Mouse (Mus musculus) thymus, postnatal 14 days (tissue): ENCODE measurements around the gene Serpina6.
"Not testable (repeated sequence)": the region's sequence is repeated elsewhere in the genome, so short reads cannot be mapped to it uniquely, and the experiment has no call there.

Experiments
- DNase-seq: peaks from one replicate; pipeline ENCODE4 v3.0.0; 2021

Serpina6 gene

DNA sequence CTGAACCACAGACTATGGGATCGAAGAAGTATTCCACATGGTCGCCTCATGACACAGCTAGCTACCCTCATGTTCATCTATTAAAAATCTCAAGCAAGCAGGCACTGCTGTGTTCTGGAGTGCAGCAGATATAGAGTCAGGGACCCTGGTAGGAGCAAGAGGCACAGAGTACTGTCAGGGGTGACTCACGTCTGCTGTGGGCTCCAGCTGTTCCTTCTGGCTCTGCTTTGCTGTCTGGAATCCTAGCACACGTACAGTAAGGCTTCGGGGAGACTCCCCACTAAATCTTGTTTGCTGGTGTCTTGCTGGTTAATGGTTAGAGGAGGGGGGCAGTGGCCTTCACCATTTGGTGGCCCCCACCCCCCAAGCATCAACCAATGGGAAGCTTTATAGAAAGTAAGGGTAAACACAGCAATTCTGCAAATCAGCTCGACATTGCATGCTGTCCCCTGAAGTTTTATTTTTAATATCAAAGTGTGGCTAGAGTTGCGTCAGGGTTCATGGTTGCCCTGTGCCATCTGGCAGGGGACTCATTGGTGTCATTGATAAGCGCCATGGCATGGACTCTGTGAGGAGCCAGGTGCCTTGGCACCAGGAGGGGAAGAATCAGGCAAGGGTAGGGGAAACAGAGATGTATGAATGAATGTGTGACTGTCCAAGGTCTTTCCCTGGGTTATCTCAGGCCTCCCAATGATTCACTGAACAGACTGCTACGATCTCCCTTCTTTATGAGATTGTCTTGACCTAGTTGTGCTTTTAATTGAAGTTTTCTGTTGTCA lies at the start of gene Serpina6:
Gene Serpina6 (minus strand): TSS at position 365 of the 779 bp plus-strand sequence.
- no peak for DNase-seq

DNA sequence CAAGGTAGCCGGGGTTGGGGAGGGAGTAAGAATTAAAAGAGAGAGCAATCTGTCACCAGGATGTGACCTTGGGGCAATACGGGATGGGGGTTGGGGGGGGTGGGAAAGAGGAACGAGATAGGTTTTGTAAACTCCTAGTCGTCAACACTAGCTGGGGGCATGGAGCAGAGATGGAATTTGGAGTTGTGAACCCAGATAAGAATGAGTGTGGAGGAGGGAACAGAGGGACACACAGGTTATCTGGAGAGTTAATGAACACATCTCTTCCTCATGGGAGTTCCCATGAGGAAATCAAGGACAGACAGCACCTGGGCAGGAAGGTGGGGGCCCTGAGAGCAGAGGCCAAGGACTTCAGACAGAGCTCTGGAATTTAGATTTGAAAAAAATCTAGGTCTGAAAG lies 49.1 kb upstream of the Serpina6 start:
- no peak for DNase-seq

DNA sequence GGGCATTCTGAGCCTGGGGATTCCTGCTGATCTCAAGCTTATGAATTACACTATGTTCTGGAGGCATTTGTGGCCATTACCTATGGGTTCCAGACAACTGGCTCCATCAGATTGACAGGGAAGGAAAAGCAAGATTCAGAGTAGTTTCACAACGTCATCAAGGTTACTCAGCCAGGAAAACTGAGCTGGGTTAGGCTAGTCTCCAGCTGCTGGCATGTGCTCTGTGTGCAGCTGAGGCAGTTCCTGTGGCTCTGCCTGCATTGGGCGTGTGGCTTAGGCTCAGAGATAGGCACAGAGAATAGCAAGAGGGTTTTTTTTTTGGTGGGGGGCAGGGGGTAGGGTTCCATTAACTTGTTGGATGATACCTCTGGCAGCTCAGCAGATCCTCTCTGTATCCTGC lies 48.5 kb upstream of the Serpina6 start:
- DNase-seq = no peak

DNA sequence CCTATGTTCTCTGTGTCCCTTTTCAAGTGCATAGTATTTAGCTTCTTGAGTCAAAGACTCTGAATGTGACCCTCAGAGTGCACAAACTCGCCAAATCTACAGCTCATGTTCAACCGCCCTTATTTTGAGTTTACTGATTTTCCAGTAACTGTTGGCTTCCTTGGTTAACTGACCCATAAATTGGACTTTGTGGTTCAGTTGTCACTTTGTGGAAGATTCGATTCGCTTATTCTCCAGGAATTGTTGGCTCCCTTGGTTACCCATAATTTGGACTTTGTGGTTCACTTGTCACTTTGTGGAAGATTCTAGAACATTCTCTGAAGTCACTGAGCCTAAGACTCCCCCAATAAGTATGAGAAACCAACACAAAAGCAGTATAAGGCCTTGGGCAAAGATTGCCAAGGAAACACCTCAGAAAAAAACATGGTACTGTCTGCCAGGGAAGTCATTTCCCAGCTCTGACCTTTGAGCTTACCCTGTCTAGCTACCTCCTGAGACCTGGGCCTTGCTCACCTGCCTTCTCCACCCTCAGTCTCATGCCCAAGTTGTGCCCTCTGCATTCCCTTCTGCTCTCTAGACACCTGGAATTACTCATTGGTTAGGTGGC lies 43.2 kb upstream of the Serpina6 start:
- no peak for DNase-seq

DNA sequence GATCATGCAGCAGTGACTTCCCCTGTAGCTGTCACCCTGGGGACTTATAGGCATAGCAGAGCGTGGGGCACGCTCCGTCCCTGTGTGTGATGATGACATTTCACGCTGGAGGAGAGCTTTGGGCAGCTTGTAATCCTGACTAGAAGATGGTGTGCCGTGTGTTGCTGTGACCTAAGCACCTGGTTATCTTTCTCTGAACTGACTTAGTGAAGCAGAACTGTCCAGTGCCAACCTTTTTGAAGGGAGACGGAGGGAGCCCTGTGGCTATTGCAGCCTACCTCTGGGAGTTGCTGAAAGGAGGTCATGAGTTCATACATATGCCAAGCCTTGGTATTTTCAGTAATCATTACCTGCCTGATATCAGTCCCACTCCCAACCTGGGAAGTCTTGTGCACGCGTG lies 38.4 kb upstream of the Serpina6 start, which contains the start of gene Serpina1f:
Gene Serpina1f (minus strand): TSS at position 101 of the 400 bp plus-strand sequence.
- no peak for DNase-seq

DNA sequence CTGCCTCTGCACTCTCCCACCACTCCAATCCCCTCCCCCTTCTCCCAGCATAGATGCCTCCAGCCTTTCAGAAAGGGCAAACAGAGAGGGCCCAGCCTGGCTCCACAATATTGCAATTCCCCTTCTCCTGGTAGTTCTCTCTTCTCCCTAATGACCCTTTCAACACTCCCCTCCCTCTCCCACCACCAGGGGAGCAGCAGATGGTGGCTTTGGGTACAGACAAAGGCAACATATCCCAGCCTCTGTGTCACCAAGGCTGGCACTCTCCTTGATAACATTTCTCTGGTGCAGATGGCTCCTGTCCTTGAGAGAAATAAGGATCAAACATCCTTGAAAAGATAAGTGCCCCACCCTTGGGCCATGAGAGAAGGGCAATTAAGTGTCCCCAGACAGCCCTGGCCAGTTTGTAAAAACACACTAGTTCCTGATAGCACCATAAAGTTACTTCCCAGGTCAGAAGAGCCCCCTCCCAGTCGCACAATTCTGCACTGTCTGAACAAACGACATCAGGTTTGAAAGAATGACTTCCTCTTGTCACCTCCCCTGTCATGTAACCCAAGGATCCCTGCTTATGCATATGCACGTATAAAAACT lies 31.3 kb upstream of the Serpina6 start:
- no peak for DNase-seq

DNA sequence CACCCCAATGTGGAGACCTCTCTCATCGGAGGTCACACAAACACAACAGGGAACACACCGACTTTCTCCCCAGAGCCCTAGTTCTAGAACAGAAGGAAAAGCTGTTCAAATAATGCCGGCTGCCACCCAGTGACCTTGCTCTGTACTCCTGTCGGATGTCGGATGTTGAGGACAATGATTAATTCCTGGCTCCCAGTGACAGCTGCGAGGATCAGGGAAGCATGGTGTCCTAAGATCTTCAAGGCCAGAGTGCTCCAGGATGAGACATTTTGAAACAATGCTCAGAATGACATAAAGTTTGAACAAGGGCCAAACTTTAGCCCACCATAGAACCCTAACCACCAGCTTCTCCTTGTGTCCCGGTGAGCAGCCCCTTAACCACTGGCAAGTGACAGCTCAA lies 30.0 kb upstream of the Serpina6 start:
- DNase-seq = no peak

DNA sequence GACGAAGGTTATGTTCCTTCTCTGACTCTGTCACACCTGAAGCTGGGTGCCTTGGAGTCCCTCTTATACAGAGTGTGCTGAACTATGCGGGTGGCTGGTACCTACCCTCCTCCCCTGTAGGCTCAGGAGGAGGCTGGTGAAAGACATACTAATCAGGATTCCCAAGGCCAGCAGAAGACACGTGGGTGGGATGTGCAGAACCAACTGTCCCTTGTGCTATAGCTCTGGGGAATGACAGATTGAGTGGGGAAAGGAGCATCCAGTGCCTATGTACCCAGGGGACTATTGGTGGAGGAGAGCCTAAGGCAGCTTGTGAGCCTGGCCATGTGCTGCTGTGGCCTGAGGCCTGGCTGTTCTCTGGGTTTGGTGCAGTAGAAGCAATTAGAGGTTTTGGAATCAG lies 29.0 kb upstream of the Serpina6 start:
- DNase-seq = no peak

DNA sequence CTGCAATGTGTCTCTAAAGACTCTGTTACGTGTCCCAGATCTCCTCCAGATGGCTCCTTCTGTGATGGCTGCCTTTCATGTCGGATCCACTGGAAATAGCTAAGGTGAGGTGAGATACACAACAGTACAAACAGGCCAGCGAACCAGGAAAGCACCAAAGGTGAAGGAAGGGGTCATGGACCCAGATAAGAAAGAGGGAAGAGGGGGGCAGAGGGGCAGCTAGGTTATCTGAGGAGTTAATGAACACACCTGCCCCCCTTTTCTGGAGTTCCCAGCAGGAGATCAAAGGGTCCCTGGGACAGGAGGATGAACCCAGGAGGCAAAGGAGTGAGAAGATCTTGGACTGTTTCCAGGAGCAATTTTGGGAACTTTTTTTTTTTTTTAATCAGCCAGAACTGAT lies 28.4 kb upstream of the Serpina6 start:
- DNase-seq = no peak

DNA sequence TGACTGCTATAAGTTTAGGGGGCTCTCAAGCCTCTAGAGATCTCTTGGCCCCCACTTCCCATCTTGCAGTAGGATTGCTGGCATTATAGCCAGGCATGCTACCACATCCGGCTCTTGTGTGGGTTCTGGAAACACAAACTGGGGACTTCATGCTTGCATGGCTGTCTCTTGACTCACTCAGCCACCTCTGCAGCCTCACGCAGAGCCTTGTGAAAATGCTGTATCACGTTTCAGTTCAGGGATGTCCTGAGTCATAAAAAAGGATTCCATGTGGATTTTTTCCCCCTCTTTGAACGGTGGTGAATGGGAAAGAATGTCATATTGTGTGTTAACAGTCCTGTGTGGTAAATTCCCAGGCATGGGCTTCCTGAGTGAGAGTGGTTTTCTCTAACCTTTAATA lies 26.8 kb upstream of the Serpina6 start:
- DNase-seq = no peak

DNA sequence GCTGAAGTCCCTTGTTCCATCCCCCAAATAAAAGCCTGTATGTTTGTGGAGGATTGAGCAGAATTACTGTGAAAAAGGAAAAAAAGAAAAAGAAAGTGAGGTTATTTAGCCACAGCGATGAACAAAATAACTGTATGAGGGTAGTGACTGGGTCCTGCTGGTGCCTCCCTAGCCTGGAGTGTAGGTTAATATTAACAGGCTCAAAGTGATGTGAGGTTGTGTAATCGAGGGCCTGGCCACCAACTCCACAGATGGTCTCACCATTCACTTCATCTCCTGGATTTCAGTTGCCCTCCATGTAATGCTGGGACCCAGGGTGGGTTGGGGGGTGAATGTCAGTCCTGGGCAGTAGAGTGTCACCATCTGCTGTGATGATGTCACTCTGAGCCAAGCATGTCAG lies 24.7 kb upstream of the Serpina6 start:
- DNase-seq = no peak

DNA sequence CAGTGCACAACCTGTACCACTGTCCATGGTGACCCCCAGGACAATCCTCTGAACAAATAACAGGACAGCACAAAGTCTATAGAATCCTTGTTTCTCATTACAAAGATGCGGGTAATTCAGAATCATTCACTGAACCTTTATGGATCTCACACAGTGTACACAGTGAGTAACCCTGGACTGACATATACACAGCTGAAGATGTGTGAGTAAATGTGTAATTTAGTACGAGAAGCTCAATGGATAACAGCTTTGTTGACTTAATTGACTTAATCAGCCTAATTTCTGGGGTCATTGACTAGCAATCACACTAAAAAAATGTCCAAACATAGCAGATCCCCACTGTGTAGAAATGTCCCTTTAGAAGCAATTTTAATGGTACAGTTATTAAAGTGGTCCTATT lies 24.2 kb upstream of the Serpina6 start:
- no peak for DNase-seq

DNA sequence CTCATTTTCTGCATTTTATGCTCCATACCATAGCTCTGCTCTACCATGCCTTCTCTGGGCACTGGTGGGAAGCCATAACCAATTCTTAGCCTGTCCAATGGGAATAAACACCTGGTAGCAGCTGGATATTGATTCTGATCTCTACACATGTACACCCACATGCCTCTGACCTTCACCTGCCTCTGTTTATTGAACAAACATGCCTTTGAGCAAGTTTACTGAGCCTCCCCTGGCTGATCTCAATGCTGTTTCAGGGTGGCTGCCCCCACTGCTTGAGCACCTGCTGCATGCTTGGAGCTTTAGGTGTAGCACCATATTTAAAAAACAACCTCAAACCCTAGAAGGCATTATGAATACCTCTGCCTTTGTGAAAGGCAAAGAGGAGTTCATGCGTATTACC lies 22.8 kb upstream of the Serpina6 start:
- DNase-seq = not testable (repeated sequence)

DNA sequence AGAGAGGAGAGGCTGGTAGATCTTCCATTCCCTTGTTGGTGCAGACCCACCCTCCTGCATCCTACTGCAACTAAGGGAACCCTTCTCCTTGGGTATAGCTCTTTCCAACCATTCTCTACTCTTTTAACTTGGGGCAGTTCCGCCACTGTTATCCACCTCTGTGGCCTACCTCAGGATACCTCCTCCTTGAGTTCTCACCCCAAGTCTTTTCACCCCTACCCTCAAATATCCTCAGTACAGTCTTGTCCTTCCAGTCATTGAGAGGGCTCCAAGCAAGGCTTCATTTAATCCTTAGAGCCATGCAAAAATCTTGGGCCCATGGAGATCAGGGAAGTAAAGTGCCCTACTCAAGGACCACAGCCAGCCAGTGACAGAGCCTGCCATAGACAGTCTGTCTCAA lies 19.0 kb upstream of the Serpina6 start, which contains the start of gene Serpina16:
Gene Serpina16 (minus strand): TSS at position 101 of the 400 bp plus-strand sequence.
- no peak for DNase-seq

DNA sequence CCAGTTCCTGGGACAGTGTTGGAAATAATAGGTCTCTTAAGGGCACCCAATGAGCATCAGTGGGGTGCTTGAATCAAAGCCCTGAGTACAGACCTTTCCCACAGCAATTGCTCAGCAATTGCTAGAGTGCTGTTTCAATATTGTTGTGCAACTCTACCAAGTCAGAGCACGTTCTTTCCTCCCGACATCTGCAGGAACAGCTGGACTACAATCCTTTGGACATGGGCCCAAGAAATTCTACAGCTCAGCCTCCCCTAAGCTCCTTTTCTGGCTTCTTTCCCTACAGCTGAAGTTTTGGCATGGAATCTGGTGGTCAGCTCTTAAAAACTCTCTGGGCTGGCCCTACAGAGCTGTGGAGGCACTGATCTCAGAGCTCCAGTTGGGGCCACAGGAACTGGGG lies 16.2 kb upstream of the Serpina6 start:
- no peak for DNase-seq

DNA sequence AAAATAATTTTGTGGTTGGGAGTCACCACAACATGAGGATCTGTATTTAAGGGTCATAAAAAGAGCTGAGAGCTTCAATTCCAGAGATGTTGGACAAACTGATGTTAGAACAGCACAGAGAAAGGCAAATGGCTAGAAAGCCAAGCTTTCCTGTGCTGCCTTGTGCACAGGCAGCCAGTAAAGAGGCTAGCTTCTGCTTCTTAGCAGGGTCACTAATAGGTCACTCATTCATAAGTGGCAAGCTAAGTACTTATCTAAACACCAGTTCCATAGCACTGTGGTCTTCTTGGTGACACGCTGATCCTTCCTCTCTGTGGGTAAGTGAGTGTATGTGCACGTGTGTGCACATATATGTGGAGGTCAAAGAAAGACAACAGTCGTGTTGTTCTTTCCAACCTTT lies 14.5 kb upstream of the Serpina6 start:
- no peak for DNase-seq

DNA sequence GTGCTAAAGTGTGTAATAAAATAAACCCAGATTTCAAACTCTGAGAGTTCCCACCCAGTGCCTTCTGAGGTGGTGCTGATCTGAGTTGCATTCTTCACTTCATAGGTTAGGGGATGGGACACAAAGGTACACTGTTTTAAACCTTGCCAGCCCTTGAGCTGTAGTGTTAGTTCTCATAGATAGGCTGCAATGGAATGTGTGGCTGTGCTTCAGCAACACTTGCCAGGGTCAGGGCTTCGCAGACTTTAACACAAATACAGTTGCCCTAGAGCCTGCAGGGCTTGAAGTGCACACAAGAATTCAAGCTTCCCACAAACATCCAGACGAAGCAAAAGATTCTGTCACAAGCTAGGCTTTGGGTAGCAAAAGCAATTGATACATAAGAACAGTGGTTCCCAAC lies 14.0 kb upstream of the Serpina6 start:
- DNase-seq = no peak

DNA sequence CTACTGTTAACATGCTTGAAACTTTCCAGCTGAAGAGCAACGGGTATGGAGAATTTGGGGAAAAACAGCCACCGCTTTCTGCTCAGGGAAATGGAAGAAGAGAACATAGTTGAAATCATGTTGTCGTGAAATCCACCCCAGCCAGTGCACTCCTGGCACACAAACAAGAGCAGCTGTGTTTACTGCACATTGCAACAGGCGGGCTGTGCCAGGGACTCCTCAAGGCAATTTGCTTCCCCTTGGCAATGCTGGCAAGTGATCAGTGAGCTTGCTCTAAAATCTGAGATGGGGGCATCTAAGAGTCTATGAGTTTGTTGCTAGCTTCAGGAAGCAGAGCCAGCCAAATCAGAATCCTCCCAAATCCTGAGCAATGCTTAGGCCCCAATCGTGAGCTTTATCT lies 13.3 kb upstream of the Serpina6 start:
- DNase-seq = no peak

DNA sequence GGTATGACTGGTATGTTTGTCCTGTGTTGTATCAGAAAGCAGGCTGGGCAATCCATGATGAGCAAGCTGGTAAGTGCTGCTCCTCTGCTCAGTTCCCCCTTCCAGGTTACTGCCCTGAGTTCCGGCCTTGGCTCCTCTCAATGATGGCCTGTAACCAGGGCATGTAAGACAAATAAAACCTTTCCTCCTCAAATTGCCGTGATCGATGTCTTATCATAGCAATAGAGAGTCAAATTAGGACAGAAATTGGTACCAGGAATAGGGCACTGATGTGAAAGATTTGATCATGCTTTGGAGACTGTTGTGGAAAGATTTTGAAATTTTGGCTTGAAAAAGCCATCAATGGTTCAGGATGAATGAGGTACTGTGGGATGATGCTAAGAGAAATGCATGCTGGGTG lies 8.3 kb upstream of the Serpina6 start:
- DNase-seq = no peak

DNA sequence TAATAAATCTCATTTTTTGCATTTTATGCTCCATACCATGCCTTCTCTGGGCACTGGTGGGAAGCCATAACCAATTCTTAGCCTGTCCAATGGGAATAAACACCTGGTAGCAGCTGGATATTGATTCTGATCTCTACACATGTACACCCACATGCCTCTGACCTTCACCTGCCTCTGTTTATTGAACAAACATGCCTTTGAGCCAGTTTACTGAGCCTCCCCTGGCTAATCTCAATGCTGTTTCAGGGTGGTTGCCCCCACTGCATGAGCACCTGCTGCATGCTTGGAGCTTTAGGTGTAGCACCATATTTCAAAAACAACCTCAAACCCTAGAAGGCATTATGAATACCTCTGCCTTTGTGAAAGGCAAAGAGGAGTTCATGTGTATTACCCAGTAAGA lies 5.0 kb upstream of the Serpina6 start:
- DNase-seq = not testable (repeated sequence)

DNA sequence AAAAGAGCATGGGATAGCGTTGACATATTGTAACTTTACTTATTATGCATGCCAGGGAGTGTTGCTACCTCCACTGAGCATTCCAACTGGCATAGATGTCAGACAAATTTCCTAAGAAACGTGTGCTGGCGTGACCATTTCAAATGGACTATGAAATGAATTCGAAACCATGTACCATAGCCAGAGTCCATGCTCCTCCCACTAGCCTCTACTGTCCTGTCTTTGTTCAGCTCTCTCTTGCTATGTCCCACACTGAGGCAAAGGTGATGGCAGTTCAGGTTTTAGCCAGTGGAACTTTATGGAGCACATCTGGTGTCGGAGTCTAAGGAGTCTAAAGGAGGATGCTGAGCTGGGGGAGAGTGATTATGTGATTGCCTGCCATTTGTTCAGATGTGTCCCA lies 3.1 kb upstream of the Serpina6 start:
- no peak for DNase-seq

DNA sequence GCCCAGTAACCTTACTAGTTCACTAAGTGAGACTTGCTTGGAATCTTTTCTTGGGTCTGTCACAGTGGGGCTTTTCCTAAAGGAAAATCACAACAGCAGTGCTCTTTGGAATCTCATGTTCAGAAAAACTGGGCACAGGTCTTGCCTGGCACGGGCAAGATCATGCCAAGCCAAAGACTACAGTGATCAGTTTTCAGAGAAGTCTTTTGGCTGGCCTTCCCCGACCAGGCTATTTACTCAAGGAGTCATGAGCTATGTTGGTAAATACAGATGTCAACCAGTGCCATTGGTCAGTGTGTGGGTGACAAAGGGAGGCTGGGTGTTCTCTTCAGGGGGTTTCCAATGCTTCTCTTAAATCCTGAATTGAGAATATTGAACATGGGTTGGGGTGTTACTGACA lies 2.2 kb upstream of the Serpina6 start:
- no peak for DNase-seq

DNA sequence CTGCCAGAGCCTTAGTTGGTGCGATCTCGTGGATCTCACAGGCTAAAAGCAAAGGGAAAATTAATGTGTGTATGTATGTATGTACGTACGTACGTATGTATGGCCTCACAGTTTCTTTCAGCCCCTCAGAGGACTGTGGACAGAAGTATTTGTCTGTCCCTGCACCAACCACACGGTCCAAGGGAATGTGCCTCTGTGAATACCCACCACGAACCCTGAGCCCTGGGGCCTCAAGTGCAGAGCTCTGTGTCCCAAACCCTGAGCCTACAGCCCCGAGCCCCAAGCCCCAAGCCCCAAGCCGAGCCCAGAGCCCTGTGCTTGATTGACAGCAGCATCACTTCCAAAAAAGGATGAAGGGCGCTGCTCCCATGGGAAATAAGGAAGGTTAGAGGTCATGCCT lies 979 bp upstream of the Serpina6 start:
- no peak for DNase-seq
